Mouse (Mus musculus) forebrain, embryonic 12.5 days (tissue): ENCODE results near the gene Tshr. TPM values are rescaled to one million over a fixed set of nuclear protein-coding genes. Genes with fewer than 3 reads are reported as not detected.

Experiments used
- ATAC-seq: fragments of 200-750 bp; cut with Nextera tagmentation; 2 replicates; pipeline ENCODE4 v1.8.0; 2017; ENCODE audit warnings: moderate TSS enrichment; ENCODE audit not compliant: low FRiP score
- H3K27ac ChIP-seq: fragments of 300-500 bp; sonication (generic); 2 replicates; pipeline ENCODE4 v1.5.1; 2016; ENCODE audit warnings: mild to moderate bottlenecking
- H3K27me3 ChIP-seq: fragments of 300-500 bp; sonication (generic); 2 replicates; pipeline ENCODE4 v1.6.1; 2016; ENCODE audit warnings: mild to moderate bottlenecking
- H3K36me3 ChIP-seq: fragments of 300-500 bp; sonication (generic); replicated peaks from 2 replicates; pipeline ENCODE4 v1.6.1; 2016; ENCODE audit warnings: mild to moderate bottlenecking
- H3K4me1 ChIP-seq: fragments of 300-500 bp; sonication (generic); 2 replicates; pipeline ENCODE4 v1.6.1; 2016
- H3K4me2 ChIP-seq: fragments of 300-500 bp; sonication (generic); 2 replicates; pipeline ENCODE4 v1.6.1; 2016; ENCODE audit warnings: mild to moderate bottlenecking, moderate library complexity
- H3K4me3 ChIP-seq: fragments of 300-500 bp; sonication (generic); replicated peaks from 2 replicates; pipeline ENCODE4 v1.5.1; 2016; ENCODE audit warnings: mild to moderate bottlenecking
- H3K9ac ChIP-seq: fragments of 300-500 bp; sonication (generic); 2 replicates; pipeline ENCODE4 v1.6.1; 2016; ENCODE audit warnings: mild to moderate bottlenecking
- H3K9me3 ChIP-seq: fragments of 300-500 bp; sonication (generic); 2 replicates; pipeline ENCODE4 v1.6.1; 2016
- WGBS: fragments of 180-500 bp; shearing (Covaris S2); methylation state at CpG from one replicate; pipeline ENCODE4 v1.1.7; 2016; 5-methylcytosine and 5-hydroxymethylcytosine counted together
- polyA plus RNA-seq: library from polyadenylated mRNA; unstranded; fragments of >200 nt; fragmentation: Nextera tagmentation; extraction: Ambion mirVana; gene quantifications from 2 replicates; pipeline ENCODE4 v1.2.1, GENCODE M21; 2016

The Tshr gene
- polyA plus RNA-seq, 1 experiment from 2014 or later, result 1.2 TPM

GRCm38 (mm10) chr12:91418791-91419190, 34.4 kb downstream of the Tshr start:
- H3K27ac ChIP-seq, result no peak overlapping the region
- no peak overlapping the region for H3K4me3 ChIP-seq
- WGBS, result 44% methylated on average over 7 of the region's 7 CpGs
- H3K9ac ChIP-seq, result no peak overlapping the region
- ATAC-seq, result no peak
- H3K9me3 ChIP-seq, result no peaks in the 10 kb centered on the region
- H3K36me3 ChIP-seq, result no peaks in the 10 kb centered on the region
- H3K4me1 ChIP-seq, result 0 out of 2 replicates have a peak, but pooled peaks cover under 1% of the 10 kb centered on the region
- H3K27me3 ChIP-seq, result no peaks in the 10 kb centered on the region
- H3K4me2 ChIP-seq, result no peak overlapping the region

GRCm38 (mm10) chr12:91421272-91421671, 36.9 kb downstream of the Tshr start:
- Histone ChIP-seq H3K4me3 (no peak overlapping the region), H3K4me2 (no peak overlapping the region), H3K27me3 (no peaks in the 10 kb centered on the region), H3K27ac (no peak overlapping the region), H3K36me3 (no peaks in the 10 kb centered on the region), H3K9me3 (no peaks in the 10 kb centered on the region), H3K4me1 (no peaks in the 10 kb centered on the region), H3K9ac (no peak overlapping the region)
- no peak for ATAC-seq
- WGBS, result 55% methylated on average over 9 of the region's 9 CpGs

- Histone ChIP-seq H3K4me3 (no peak overlapping the region), H3K36me3 (no peaks in the 10 kb centered on the region), H3K9me3 (no peaks in the 10 kb centered on the region), H3K4me1 (no peaks in the 10 kb centered on the region), H3K4me2 (no peak overlapping the region), H3K27ac (no peak overlapping the region), H3K9ac (no peak overlapping the region), H3K27me3 (no peaks in the 10 kb centered on the region)
- peak; percentile 39; the same call in 1 of the 2 replicates for ATAC-seq
- 71% methylated on average over 11 of the region's 11 CpGs for WGBS
These were observed 38.9 kb downstream of the Tshr start for GRCm38 (mm10) chr12:91423125-91423820.

DNA sequence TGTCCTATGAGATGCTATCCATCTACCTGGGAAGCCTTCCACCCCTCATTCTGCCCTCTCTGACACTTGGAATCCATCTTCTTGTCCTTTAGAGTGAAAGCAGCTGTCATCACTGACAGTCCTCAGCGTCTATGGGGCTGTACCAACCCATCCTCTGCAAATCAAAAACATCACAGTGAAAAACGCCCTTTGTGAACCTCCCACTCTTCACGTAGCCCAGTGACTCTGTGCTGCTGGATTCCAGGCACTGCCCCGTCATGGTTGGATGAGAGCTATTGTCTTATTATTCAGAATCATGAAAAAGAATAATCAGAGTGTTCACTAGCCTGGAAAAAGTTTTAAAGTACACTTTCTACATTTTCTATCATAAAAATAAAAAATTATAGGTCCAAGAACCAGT, 42.1 kb downstream of the Tshr start:
- Histone ChIP-seq H3K27ac (no peak overlapping the region), H3K4me3 (no peak overlapping the region), H3K9ac (no peak overlapping the region), H3K4me2 (no peak overlapping the region), H3K4me1 (no peaks in the 10 kb centered on the region), H3K36me3 (no peaks in the 10 kb centered on the region), H3K27me3 (no peaks in the 10 kb centered on the region), H3K9me3 (no peaks in the 10 kb centered on the region)
- ATAC-seq, result no peak
- 38% methylated on average over 4 of the region's 4 CpGs for WGBS

DNA sequence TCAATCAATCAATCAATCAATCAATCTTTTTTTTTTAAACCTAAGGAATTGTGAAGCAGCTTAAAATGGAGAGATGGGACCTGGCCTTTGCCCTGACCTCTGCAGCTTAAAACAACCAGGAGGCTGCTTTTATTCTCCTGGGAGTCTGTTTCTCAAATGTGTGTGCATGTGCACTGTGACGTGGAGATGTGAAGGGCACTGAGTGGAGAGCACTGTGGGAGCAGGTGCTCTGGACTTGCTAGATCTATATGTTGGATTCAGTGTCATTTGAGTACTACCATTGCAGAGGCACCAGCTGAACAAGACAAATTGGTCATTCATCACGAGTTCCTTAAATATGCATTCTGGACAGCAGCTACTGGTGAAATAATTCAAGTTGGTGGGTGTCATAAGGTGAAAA, 42.8 kb downstream of the Tshr start:
- Histone ChIP-seq H3K9me3 (no peaks in the 10 kb centered on the region), H3K4me1 (no peaks in the 10 kb centered on the region), H3K9ac (no peak overlapping the region), H3K4me2 (no peak overlapping the region), H3K27me3 (no peaks in the 10 kb centered on the region), H3K4me3 (no peak overlapping the region), H3K36me3 (no peaks in the 10 kb centered on the region), H3K27ac (no peak overlapping the region)
- 67% methylated on average over 2 of the region's 2 CpGs for WGBS
- no peak for ATAC-seq

DNA sequence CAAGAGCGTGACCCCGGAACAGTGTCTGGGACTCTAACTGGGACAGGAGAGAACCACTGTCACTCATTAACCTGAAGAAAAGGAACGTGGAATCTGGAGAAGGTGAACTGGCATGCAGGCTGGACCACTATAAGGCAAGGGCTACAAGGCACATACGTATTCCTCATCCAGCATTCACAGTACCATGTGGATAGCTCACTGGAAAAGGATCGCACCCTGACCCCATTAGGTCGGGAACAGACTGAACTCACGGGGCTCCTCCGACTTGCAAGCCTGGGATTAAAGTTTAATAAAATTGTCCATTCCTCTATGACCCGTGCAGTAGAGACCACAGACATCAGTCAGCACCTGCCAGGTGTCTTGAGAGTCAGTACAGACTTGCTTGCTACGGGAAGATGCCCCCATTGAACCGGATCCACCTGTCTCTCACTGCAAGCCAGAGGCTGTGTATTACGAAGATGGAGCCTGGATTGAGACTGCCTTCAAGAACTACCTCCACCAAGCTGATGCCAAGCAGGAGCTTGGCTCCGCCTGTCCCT, 97.9 kb downstream of the Tshr start:
- H3K36me3 ChIP-seq, result no peaks in the 10 kb centered on the region
- no peak overlapping the region for H3K9ac ChIP-seq
- no peaks in the 10 kb centered on the region for H3K9me3 ChIP-seq
- H3K27me3 ChIP-seq, result no peaks in the 10 kb centered on the region
- no peak overlapping the region for H3K4me3 ChIP-seq
- no peak for ATAC-seq
- 92% methylated on average over 13 of the region's 13 CpGs for WGBS
- H3K27ac ChIP-seq, result no peak overlapping the region
- H3K4me1 ChIP-seq, result no peaks in the 10 kb centered on the region
- H3K4me2 ChIP-seq, result no peak overlapping the region

- no peak overlapping the region for H3K9ac ChIP-seq
- no peaks in the 10 kb centered on the region for H3K36me3 ChIP-seq
- no peaks in the 10 kb centered on the region for H3K27me3 ChIP-seq
- no peak overlapping the region for H3K27ac ChIP-seq
- no peaks in the 10 kb centered on the region for H3K9me3 ChIP-seq
- ATAC-seq, result no peak
- no peak overlapping the region for H3K4me3 ChIP-seq
- 89% methylated on average over 4 of the region's 4 CpGs for WGBS
- H3K4me2 ChIP-seq, result no peak overlapping the region
- no peaks in the 10 kb centered on the region for H3K4me1 ChIP-seq
These were observed 102.0 kb downstream of the Tshr start for GRCm38 (mm10) chr12:91486342-91486741.

DNA sequence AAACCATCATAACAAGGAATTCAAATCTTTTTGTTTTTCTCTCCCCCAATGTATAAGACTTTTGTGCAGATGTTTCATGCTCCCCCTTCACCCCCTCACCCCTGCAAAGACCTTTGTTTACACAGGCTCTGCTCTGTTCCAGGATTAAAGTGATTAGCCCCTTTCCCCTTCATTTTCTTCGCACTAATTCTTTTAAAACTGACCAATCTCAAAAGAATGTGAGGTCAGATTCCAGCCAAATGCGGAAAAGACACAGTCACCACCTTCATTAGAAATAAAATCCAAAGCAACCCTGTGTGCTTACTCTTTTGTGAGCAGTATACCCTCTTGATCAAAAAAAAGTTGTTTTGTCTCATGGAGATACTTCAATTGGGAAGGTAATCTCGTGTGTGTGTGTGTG, 104.0 kb downstream of the Tshr start:
- WGBS, result 5% methylated on average over 3 of the region's 3 CpGs
- no peaks in the 10 kb centered on the region for H3K4me1 ChIP-seq
- H3K9ac ChIP-seq, result no peak overlapping the region
- no peak overlapping the region for H3K27ac ChIP-seq
- H3K9me3 ChIP-seq, result no peaks in the 10 kb centered on the region
- no peaks in the 10 kb centered on the region for H3K36me3 ChIP-seq
- ATAC-seq, result no peak
- no peak overlapping the region for H3K4me2 ChIP-seq
- no peak overlapping the region for H3K4me3 ChIP-seq
- no peaks in the 10 kb centered on the region for H3K27me3 ChIP-seq

- Histone ChIP-seq H3K4me1 (peaks cover 17% of the 10 kb centered on the region), H3K27me3 (no peaks in the 10 kb centered on the region), H3K36me3 (no peaks in the 10 kb centered on the region), H3K9me3 (no peaks in the 10 kb centered on the region), H3K9ac (no peak overlapping the region), H3K27ac (no peak overlapping the region), H3K4me2 (peak overlapping the region; percentile 27; the same call in 1 of the 2 replicates), H3K4me3 (no peak overlapping the region)
- peak; percentile 53; the same call in 1 of the 2 replicates for ATAC-seq
- 40% methylated on average over 11 of the region's 11 CpGs for WGBS
These were observed 111.3 kb downstream of the Tshr start for GRCm38 (mm10) chr12:91495497-91496225.

GRCm38 (mm10) chr12:91496226-91496558, 111.8 kb downstream of the Tshr start:
- peaks cover 17% of the 10 kb centered on the region for H3K4me1 ChIP-seq
- H3K9ac ChIP-seq, result no peak overlapping the region
- no peaks in the 10 kb centered on the region for H3K27me3 ChIP-seq
- 40% methylated on average over 3 of the region's 3 CpGs for WGBS
- H3K4me3 ChIP-seq, result no peak overlapping the region
- peak overlapping the region; percentile 27; the same call in 1 of the 2 replicates for H3K4me2 ChIP-seq
- no peaks in the 10 kb centered on the region for H3K9me3 ChIP-seq
- H3K27ac ChIP-seq, result no peak overlapping the region
- no peak for ATAC-seq
- no peaks in the 10 kb centered on the region for H3K36me3 ChIP-seq

DNA sequence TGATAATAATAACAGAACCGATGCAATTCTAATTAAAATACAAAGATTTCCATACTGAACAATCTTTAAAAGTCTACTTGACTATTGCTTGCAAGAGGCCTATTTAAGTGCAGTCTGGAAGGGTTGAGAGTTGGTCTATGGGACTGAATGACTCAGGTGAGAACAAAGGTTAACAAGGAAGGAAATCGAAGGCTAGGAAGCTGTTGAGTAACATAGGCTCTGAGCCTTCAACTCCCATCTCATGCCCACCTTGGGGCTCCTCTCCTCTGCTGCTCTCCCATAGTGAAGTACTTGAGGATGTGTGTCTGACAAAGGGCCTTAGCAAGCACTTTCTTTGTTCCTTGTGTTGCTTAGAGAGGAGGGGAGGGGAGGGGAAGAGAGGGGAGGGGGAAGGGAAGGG, 116.1 kb downstream of the Tshr start:
- Histone ChIP-seq H3K4me3 (no peak overlapping the region), H3K9me3 (no peaks in the 10 kb centered on the region), H3K27ac (no peak overlapping the region), H3K4me1 (peaks cover 11% of the 10 kb centered on the region), H3K27me3 (no peaks in the 10 kb centered on the region), H3K36me3 (no peaks in the 10 kb centered on the region), H3K4me2 (no peak overlapping the region), H3K9ac (no peak overlapping the region)
- ATAC-seq, result no peak
- 89% methylated on average over 2 of the region's 2 CpGs for WGBS

DNA sequence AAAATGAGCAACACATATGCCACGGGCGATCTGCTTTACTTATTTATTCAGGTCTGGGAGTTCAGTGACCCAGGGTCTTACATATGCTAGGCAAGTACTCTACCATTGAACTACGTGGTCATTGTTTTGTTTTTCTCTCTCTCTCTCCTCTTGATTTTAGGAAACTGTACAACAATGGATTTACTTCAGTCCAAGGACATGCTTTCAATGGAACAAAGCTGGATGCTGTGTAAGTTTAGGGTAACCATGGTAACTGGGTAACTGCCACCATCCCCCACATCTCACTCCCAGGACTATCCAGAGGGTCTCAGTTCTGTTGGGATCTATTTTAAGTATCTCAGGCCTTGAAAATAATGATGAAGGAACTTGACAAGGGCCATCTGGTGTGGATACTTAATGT, 127.4 kb downstream of the Tshr start:
- no peaks in the 10 kb centered on the region for H3K27me3 ChIP-seq
- no peak overlapping the region for H3K9ac ChIP-seq
- H3K9me3 ChIP-seq, result no peaks in the 10 kb centered on the region
- no peak overlapping the region for H3K4me2 ChIP-seq
- WGBS, result 37% methylated on average over 3 of the region's 3 CpGs
- ATAC-seq, result peak; percentile 69; the same call in 1 of the 2 replicates
- H3K4me3 ChIP-seq, result no peak overlapping the region
- H3K36me3 ChIP-seq, result no peaks in the 10 kb centered on the region
- peaks cover 9% of the 10 kb centered on the region for H3K4me1 ChIP-seq
- no peak overlapping the region for H3K27ac ChIP-seq

- ATAC-seq, result no peak
- Histone ChIP-seq H3K36me3 (no peaks in the 10 kb centered on the region), H3K4me3 (no peak overlapping the region), H3K9me3 (no peaks in the 10 kb centered on the region), H3K27me3 (no peaks in the 10 kb centered on the region), H3K4me1 (peaks cover 9% of the 10 kb centered on the region), H3K27ac (no peak overlapping the region), H3K9ac (no peak overlapping the region), H3K4me2 (no peak overlapping the region)
- WGBS, result 76% methylated on average over 6 of the region's 6 CpGs
These were observed 129.6 kb downstream of the Tshr start for GRCm38 (mm10) chr12:91513980-91514379.
